Mouse (Mus musculus): ENCODE data around the gene Ikzf3. TPM values are rescaled to one million over a fixed set of nuclear protein-coding genes. Genes with fewer than 3 reads are reported as not detected.

Ikzf3 gene
- polyA plus RNA-seq, 1 experiment from 2014 or later: 0.18 TPM

- Histone ChIP-seq H3K4me2 (ENCODE audit: low read depth, low read length) (no peak overlapping the region), H3K4me3 (ENCODE audit: low read depth, low read length) (no peak overlapping the region), H3K27ac (replicated peaks; ENCODE audit: low read depth, low read length) (no peak overlapping the region), H3K27me3 (replicated peaks; ENCODE audit: control insufficient read depth, insufficient read depth, low read length) (peaks cover 8% of the 10 kb centered on the region), H3K9ac (ENCODE audit: low read depth, low read length) (no peak overlapping the region), H3K9me3 (ENCODE audit: control insufficient read depth, low read length) (no peaks in the 10 kb centered on the region), H3K36me3 (ENCODE audit: control insufficient read depth, insufficient read depth, low read length) (no peaks in the 10 kb centered on the region), H3K4me1 (ENCODE audit: control insufficient read depth, insufficient read depth, low read length) (0 out of 2 replicates have a peak, but pooled peaks cover 7% of the 10 kb centered on the region)
- DNase-seq (ENCODE audit: low spot score) (no peak), ATAC-seq (ENCODE audit: low read depth) (no peak)
- 69% methylated on average over 12 of the region's 12 CpGs for WGBS
Measured at GRCm38 (mm10) chr11:98555124-98555700, 9.4 kb upstream of the Ikzf3 start.

GRCm38 (mm10) chr11:98553966-98554365 lies 8.1 kb upstream of the Ikzf3 start:
- no peak overlapping the region for H3K27ac ChIP-seq (replicated peaks; ENCODE audit: low read depth, low read length)
- H3K4me1 ChIP-seq (ENCODE audit: control insufficient read depth, insufficient read depth, low read length): 0 out of 2 replicates have a peak, but pooled peaks cover 7% of the 10 kb centered on the region
- H3K9me3 ChIP-seq (ENCODE audit: control insufficient read depth, low read length): no peaks in the 10 kb centered on the region
- no peak for ATAC-seq (ENCODE audit: low read depth)
- H3K4me2 ChIP-seq (ENCODE audit: low read depth, low read length): no peak overlapping the region
- peaks cover 20% of the 10 kb centered on the region for H3K27me3 ChIP-seq (replicated peaks; ENCODE audit: control insufficient read depth, insufficient read depth, low read length)
- H3K9ac ChIP-seq (ENCODE audit: low read depth, low read length): no peak overlapping the region
- no peak overlapping the region for H3K4me3 ChIP-seq (ENCODE audit: low read depth, low read length)
- DNase-seq (ENCODE audit: low spot score): no peak
- WGBS: 87% methylated on average over 4 of the region's 4 CpGs
- no peaks in the 10 kb centered on the region for H3K36me3 ChIP-seq (ENCODE audit: control insufficient read depth, insufficient read depth, low read length)

- Histone ChIP-seq H3K27me3 (replicated peaks; ENCODE audit: control insufficient read depth, insufficient read depth, low read length) (peaks cover 41% of the 10 kb centered on the region), H3K9ac (ENCODE audit: low read depth, low read length) (peak within 1 kb of the TSS; percentile 65), H3K4me3 (ENCODE audit: low read depth, low read length) (peak within 1 kb of the TSS; percentile 68), H3K4me2 (ENCODE audit: low read depth, low read length) (peak within 1 kb of the TSS; percentile 80), H3K9me3 (ENCODE audit: control insufficient read depth, low read length) (no peaks in the 10 kb centered on the region), H3K36me3 (ENCODE audit: control insufficient read depth, insufficient read depth, low read length) (no peaks in the 10 kb centered on the region), H3K4me1 (ENCODE audit: control insufficient read depth, insufficient read depth, low read length) (0 out of 2 replicates have a peak, but pooled peaks cover 7% of the 10 kb centered on the region), H3K27ac (replicated peaks; ENCODE audit: low read depth, low read length) (0 out of 2 replicates have a peak within 1 kb of the TSS, but pooled peaks have one; percentile 46)
- DNase-seq (ENCODE audit: low spot score): peak; percentile 95
- ATAC-seq (ENCODE audit: low read depth): peak; percentile 98
- WGBS: 2% methylated on average over 43 of the region's 51 CpGs
Measured at GRCm38 (mm10) chr11:98550975-98551828, 5.4 kb upstream of the Ikzf3 start, which contains the start of gene Zpbp2. Zpbp2 (plus strand) TSS chr11:98551097.

DNA sequence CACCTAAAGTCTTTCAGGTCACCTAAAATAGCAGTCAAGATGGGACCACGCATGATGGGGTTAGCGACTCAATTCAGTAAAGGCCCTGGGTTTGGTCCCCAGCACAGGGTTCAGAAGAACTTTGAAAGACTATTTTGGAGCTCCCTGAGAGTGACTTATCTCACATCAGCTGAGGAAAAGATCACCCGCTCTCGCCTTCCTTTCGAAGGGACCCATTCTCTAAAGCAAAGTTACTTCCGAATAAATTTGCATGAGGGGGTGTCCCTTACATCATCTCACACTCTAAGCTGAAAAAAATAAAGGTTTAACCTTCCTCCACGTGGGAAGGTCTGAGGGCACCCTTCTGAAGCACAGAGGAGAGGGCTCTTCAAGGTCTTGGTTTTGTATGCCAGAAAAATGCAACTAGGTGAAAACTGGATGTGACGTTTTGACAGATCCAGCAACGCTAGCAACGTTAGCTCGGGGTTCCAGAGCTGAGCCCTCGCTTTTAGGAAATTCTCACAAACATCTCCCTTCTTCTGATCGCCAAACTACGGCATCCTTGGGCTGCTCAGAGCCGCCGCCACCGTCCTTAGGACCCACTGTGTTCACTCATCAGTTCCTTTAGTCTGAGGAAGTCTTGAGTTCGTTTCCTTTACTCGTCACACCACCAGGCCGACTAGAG lies 4.6 kb upstream of the Ikzf3 start:
- H3K27me3 ChIP-seq (replicated peaks; ENCODE audit: control insufficient read depth, insufficient read depth, low read length): peaks cover 48% of the 10 kb centered on the region
- DNase-seq (ENCODE audit: low spot score) (no peak), ATAC-seq (ENCODE audit: low read depth) (no peak)
- H3K9me3 ChIP-seq (ENCODE audit: control insufficient read depth, low read length): no peaks in the 10 kb centered on the region
- H3K4me3 ChIP-seq (ENCODE audit: low read depth, low read length): peak overlapping the region; percentile 68
- H3K9ac ChIP-seq (ENCODE audit: low read depth, low read length): peak overlapping the region; percentile 65
- no peak overlapping the region for H3K27ac ChIP-seq (replicated peaks; ENCODE audit: low read depth, low read length)
- H3K36me3 ChIP-seq (ENCODE audit: control insufficient read depth, insufficient read depth, low read length): no peaks in the 10 kb centered on the region
- WGBS: 21% methylated on average over 20 of the region's 20 CpGs
- peaks cover 9% of the 10 kb centered on the region; the same call in 1 of the 2 replicates for H3K4me1 ChIP-seq (ENCODE audit: control insufficient read depth, insufficient read depth, low read length)
- peak overlapping the region; percentile 80 for H3K4me2 ChIP-seq (ENCODE audit: low read depth, low read length)

DNA sequence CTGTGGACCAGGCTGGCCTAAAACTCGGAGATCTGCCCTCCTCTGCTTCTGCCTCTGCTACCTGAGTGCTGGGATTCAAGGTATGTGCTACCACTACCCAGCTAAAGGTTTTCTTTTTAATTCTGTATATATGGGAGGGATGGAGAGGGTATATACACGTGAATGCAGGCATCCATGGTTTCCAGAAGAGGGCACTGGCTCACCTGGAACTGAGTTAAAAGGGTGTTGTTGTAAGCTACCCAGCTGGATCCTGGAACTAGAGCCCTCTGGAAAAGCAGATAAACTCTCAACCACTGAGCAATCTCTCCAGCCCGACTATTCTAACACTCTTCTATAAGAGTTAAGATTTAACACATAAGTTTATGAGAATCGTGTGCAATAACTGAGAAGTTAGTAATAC lies 3.5 kb upstream of the Ikzf3 start:
- H3K4me3 ChIP-seq (ENCODE audit: low read depth, low read length): no peak overlapping the region
- H3K9ac ChIP-seq (ENCODE audit: low read depth, low read length): no peak overlapping the region
- ATAC-seq (ENCODE audit: low read depth) (no peak), DNase-seq (ENCODE audit: low spot score) (no peak)
- no peak overlapping the region for H3K27ac ChIP-seq (replicated peaks; ENCODE audit: low read depth, low read length)
- 70% methylated on average over 4 of the region's 4 CpGs for WGBS
- no peaks in the 10 kb centered on the region for H3K9me3 ChIP-seq (ENCODE audit: control insufficient read depth, low read length)
- no peak overlapping the region for H3K4me2 ChIP-seq (ENCODE audit: low read depth, low read length)
- H3K27me3 ChIP-seq (replicated peaks; ENCODE audit: control insufficient read depth, insufficient read depth, low read length): peaks cover 52% of the 10 kb centered on the region
- no peaks in the 10 kb centered on the region for H3K36me3 ChIP-seq (ENCODE audit: control insufficient read depth, insufficient read depth, low read length)
- H3K4me1 ChIP-seq (ENCODE audit: control insufficient read depth, insufficient read depth, low read length): peaks cover 12% of the 10 kb centered on the region; the same call in 1 of the 2 replicates

- Histone ChIP-seq H3K4me1 (ENCODE audit: control insufficient read depth, insufficient read depth, low read length) (peaks cover 12% of the 10 kb centered on the region; the same call in 1 of the 2 replicates), H3K36me3 (ENCODE audit: control insufficient read depth, insufficient read depth, low read length) (no peaks in the 10 kb centered on the region), H3K4me2 (ENCODE audit: low read depth, low read length) (no peak overlapping the region), H3K9me3 (ENCODE audit: control insufficient read depth, low read length) (no peaks in the 10 kb centered on the region), H3K4me3 (ENCODE audit: low read depth, low read length) (no peak overlapping the region), H3K27me3 (replicated peaks; ENCODE audit: control insufficient read depth, insufficient read depth, low read length) (peaks cover 69% of the 10 kb centered on the region), H3K27ac (replicated peaks; ENCODE audit: low read depth, low read length) (no peak overlapping the region), H3K9ac (ENCODE audit: low read depth, low read length) (no peak overlapping the region)
- DNase-seq (ENCODE audit: low spot score) (no peak), ATAC-seq (ENCODE audit: low read depth) (no peak)
- WGBS: 64% methylated on average over 3 of the region's 3 CpGs
Measured at GRCm38 (mm10) chr11:98547308-98547693, 1.5 kb upstream of the Ikzf3 start.

- H3K36me3 ChIP-seq (ENCODE audit: control insufficient read depth, insufficient read depth, low read length): no peaks in the 10 kb centered on the region
- no peak overlapping the region for H3K9ac ChIP-seq (ENCODE audit: low read depth, low read length)
- no peak overlapping the region for H3K4me2 ChIP-seq (ENCODE audit: low read depth, low read length)
- no peak overlapping the region for H3K27ac ChIP-seq (replicated peaks; ENCODE audit: low read depth, low read length)
- peaks cover 12% of the 10 kb centered on the region; the same call in 1 of the 2 replicates for H3K4me1 ChIP-seq (ENCODE audit: control insufficient read depth, insufficient read depth, low read length)
- no peak overlapping the region for H3K4me3 ChIP-seq (ENCODE audit: low read depth, low read length)
- ATAC-seq (ENCODE audit: low read depth) (no peak), DNase-seq (ENCODE audit: low spot score) (no peak)
- H3K9me3 ChIP-seq (ENCODE audit: control insufficient read depth, low read length): no peaks in the 10 kb centered on the region
- WGBS: 44% methylated on average over 12 of the region's 12 CpGs
- peaks cover 71% of the 10 kb centered on the region for H3K27me3 ChIP-seq (replicated peaks; ENCODE audit: control insufficient read depth, insufficient read depth, low read length)
Measured at GRCm38 (mm10) chr11:98546529-98547307, 887 bp upstream of the Ikzf3 start.

Data from embryonic facial prominence, embryonic 14.5 days (tissue).